Mouse (Mus musculus) cerebellum, postnatal 10 days (tissue): ENCODE measurements at regions not wholly inside any gene's neighbourhood (a gene's known extent, or its start where the extent isn't known, plus 50 kb on each side); places are given as distances from the start of the nearest gene placed in this dataset.

Experiments used
- DNase-seq, 2 experiments: peaks; one replicate each; pipeline ENCODE4 v3.0.0; 2021; ENCODE audit warnings: mixed read lengths in 2 of 2

DNA sequence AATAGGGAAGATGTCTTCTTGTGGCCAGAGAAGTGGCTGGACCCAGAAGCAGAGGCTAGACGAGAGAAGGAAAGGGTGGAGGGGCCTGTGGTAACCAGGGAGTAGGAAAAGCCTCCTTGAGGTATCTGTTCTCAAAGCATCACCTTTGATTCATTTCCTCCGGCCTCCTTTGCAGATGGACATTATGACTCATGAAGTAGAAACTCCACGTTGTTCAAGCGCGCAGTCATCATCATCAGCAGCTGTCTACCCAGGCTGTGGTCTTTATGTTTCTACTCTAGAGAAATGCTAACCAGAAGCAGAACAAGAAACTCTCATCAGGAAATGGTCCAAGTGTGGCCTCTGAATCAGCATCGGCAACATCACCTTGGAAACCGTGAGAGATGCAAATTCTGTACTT lies 50.3 kb upstream of the Acpp start:
- DNase-seq, result no peak
